Mouse (Mus musculus) liver, postnatal 0 days (tissue): ENCODE measurements around the gene Degs1.

ENCODE experiments used
- CTCF ChIP-seq: sonication (generic); IDR thresholded peaks from 2 replicates; pipeline ENCODE4 v1.5.1; 2016; ENCODE audit warnings: antibody characterized with exemption, low read depth
- EP300 ChIP-seq: IDR thresholded peaks from 2 replicates; pipeline ENCODE4 v1.6.1; 2016; ENCODE audit warnings: antibody characterized with exemption, low read depth, mild to moderate bottlenecking

DNA sequence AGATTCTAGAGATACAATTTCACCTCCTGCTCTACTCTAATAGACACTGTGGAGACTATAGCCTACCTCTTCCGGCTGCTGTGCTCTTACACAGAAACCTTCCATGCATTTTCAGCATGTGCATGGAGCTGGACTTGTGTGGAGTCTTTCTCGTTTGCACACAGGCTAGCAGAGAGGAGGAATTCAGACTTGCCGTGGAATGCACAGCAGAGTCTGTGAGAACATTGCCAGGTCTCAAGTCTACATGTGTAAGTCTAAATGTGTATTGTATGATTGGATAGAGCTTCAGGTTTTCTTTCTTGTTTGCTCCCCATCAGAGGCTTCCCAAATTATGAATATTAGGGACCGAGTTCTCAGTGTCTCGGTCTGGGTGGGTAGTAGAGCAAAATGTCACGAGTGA lies 14.2 kb upstream of the Degs1 start:
- no peak for TF ChIP-seq CTCF
- no peak for TF ChIP-seq EP300
